Mouse (Mus musculus) gastrocnemius, postnatal 10 days (tissue): Measurements from ENCODE around the gene Adamts9. TPM values are rescaled to one million over a fixed set of nuclear protein-coding genes. Genes with fewer than 3 reads are reported as not detected.

Experiments
- DNase-seq: peaks from one replicate; pipeline ENCODE4 v3.0.0; 2021; ENCODE audit warnings: mixed read lengths
- total RNA-seq, 2 experiments: library from RNA; stranded (reverse); gene quantifications; 2 replicates each; pipeline ENCODE4 v1.2.3; 2021

Gene Adamts9
- total RNA-seq, 2 experiments from 2014 or later, result 17.8 to 27.5 TPM

DNA sequence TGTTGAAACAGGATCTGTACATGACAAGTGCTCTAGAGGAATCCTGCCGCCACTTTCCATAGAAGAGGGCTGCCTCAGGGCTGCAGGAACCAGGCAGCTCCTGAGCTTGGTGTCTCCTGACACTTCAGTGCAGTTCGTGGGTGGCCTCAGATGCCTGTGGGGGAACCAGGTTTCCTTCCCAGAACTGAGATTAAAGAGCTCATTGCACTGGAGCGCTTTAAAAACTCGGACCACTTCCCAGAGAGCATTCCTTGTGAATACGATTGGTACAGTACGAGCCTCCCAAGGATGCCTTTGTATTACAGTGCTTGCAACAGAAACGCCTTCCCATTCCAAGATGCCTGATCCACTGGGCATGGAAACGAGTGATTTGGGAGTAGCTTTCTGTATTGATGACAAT lies 18.8 kb downstream of the Adamts9 start:
- DNase-seq, result no peak

DNA sequence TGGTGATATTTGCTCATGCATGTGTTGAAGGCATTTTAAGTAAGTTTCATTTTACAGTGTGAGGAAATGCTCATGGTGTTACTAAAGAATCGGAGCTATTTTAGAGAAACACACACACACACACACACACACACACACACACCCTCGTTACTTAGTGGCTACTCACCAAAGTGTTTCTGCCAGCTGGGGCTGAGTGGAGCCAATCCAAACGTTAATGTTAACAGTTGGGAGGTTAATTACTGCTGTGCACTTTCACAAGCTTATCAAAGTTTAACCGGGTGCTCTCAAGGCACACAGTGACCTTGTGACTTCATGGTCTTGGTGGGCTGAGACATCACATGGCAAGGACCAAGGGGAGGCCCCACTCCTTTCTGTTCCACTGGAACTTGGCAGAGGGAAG lies 21.4 kb downstream of the Adamts9 start:
- DNase-seq, result no peak

- DNase-seq, result no peak
These were observed 22.2 kb downstream of the Adamts9 start for GRCm38 (mm10) chr6:92920938-92921689.

DNA sequence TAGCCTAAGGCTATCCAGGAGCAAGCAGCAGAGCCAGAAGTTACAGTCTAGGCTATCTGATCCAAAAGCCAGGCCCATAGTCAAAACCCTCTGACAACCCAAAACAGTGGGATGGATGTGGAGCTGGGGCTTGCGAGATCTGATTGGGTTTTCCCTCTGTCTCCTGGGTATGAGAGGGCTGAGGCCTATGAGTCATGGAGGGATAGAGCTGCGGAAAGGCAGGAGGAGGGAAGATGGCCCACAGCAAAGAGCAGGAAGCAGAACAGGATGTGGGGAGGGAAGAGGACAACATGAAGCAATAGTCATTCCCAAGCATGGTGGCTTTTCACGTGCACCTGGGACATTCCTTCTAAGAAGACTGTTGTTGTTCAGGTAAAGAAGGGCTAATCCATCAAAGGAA lies 32.7 kb downstream of the Adamts9 start:
- no peak for DNase-seq

DNA sequence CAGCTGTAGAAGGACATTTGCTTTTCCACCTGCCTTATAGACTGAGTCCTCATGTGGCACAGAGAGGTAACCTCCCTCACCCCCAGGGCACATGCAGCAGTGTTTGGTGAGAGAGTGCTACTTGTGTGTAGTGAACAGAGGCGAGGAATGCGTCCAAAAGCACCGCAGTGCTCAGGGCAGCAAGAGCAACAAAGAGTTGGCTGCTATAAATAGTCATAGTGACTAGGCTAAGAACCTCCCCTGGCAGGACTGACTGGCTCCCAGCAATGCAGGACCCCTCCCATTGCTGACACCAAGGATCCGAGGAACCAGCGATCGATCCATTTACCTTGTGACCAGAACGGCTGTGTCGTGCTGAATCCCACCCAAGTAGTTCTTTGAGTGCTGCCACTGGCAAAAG lies 33.9 kb downstream of the Adamts9 start:
- DNase-seq, result peak; percentile 5

GRCm38 (mm10) chr6:92905922-92906321 lies 37.4 kb downstream of the Adamts9 start:
- DNase-seq, result peak; percentile 14

DNA sequence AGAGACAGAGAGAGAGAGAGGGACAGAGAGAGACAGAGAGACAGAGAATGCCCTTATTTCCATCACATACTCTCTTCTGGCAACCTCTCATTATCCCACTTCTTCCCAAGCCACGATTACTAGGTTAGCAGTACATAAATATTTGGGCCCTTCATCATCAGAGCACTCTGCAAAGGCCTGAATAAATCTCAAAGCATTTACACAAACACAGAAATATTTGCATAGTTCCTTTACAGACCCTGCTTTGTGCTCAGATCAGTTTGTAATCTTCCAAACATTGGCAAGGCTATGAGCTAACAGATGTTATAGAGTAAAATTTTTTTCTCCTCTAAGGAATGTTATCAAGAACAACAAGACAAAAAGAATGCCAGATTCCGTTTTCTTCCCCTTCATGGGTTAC lies 38.8 kb downstream of the Adamts9 start:
- DNase-seq, result no peak

DNA sequence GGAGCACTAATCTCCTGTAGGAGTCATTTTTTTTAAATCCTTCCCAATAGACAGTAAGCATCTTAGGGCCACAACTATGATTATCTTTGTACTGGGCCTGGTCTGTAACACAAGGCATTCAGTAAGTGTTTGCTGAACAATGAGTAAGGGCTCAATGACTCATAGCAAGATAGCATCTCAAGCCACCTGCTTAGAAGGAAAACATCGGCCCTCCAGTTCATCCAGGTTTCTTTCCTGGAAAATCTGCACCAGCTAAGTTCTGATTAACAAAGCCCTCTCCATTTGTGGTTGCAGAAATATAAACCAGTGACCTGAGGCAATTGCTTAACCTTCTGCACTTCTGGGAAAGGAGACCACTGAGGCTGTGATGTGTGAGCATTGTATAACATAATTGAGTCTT lies 39.3 kb downstream of the Adamts9 start:
- DNase-seq, result no peak

DNA sequence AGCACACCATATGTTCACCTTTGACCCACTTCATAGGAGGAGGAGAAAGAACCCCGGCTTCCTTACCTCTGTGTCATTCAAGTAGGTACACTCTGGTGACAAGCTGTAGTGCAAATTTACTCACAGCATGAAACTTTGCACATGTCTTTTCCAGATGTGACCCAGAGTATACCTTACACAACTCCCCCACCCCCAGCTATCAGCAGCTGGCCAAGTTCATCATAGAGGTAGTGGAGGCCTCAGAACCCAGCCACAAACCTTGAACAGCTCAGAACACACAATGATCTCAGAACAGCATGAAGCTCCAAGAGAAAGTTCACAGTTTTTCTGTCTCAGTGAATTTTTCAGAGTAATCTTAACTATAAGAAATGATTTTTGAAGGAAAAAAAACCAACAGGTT lies 51.8 kb downstream of the Adamts9 start:
- no peak for DNase-seq

DNA sequence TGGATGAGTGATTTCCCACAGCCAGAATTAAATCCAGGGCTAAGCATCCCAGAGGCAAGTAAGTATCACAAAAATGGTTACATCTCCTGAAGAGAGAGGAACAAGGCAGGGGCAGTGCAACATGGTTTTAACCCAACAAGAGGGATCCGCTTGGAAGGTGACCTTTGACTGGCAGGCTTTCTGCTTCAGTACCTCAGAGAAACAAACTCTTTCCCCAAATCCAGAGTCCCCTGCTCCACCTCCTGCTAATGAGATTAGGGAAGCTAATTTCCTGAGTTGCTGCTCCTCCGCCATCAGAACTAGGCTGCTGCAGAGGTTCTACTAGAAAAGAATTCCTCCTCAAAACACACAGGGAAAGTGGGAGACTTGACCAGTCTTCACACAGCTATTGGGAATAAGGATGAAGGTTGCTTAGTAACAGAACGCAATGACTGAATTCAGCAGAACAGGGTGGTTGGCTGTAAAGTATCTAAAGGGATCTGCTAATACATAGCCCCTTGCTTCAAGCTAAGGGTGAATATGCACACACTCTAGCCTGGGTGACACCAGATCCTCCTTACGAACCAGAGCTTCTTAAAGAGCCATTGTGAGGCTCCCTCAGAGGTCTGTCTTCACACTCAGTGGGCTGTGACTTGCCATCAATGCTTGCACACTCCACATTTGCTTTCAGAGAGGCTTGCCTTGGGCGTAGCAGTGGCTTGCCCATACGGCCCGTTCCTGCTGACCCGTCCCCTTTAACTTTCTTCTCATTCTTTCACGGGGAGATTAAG lies 60.0 kb downstream of the Adamts9 start:
- DNase-seq, result no peak

- DNase-seq, result no peak
These were observed 60.8 kb downstream of the Adamts9 start for GRCm38 (mm10) chr6:92882446-92882845.

DNA sequence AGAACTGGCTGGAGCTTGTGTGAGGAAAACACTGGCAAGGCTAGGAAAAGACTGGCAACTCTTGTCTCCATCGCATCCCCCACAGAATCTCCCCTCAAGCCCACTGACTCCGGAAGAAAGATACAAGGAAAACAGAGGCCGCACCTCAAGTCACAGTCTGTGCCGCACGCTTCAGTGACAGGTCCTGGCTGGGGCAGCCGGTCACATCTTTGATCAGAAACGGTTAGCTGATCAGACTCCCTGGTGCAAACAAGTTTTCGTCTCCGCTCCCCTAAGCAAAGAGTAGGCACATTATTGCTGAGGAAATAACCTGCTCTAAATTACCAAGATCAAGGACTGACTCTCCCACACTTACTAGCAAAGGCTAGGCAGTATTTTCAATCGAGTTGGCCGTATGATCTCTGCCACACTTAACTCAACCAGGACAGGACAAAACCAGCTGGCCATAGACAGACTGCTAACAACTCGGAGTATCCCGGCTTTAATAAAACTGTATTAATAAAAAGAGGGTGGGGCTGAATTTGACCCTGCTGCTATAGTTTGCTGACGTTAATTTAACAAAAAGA lies 63.5 kb downstream of the Adamts9 start:
- DNase-seq, result no peak

GRCm38 (mm10) chr6:92878771-92879170 lies 64.5 kb downstream of the Adamts9 start:
- no peak for DNase-seq

DNA sequence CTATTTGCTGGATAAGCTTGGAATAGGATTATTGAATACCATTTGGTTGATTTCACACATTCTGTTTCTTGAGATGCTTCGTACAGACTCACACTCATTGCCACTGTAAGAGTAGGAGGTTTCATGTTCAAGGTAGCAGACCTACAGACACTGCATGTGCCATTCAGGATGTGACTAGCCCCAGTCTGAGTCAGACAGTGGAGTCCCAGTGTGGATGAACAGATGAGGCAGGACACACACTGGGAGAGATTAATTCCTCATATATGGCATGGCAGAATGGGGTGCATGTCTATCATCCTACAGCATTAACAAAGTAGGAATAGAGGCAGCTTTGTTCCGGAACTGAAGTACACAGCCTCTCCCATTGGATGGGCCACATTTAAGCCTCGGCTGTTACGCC lies 66.1 kb downstream of the Adamts9 start:
- no peak for DNase-seq

DNA sequence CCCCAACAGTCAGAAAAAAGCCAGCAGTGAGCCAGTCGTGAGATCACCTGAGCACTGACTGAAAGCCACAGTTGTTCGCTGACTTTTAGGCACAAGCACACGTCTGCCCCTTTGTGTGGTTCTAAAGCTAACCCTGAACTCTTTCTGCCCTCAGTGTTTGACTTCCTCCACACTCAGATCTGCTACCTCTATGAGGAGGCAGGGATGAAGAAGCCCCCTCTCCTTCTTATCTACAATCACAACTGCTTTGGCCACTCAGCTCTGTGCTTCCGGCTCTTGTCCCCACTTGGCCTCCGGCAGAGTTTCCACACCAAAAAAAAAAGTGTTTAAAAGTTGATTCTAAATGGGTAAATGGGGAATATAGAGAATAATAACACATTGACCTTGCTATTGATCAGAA lies 67.2 kb downstream of the Adamts9 start:
- no peak for DNase-seq

DNA sequence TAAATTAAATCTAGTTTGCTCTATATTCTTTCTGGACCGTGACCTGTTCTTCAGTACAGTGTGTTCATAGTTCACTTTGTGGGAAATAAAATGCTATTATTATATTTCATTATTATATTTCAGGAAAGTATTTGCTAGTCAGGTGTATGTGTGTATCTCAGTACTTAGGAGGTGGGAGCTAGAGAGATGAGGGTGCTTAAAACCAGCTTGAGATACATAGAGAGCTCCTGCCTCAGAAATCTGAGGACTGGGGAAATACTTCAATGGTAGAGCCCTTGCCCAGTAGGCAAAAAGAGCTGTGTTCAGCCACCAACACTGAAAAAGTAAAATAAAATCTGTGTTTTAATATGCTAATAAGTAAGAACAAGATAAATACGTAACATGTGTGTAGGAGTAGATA lies 68.0 kb downstream of the Adamts9 start:
- DNase-seq, result no peak

- no peak for DNase-seq
These were observed 68.4 kb downstream of the Adamts9 start for GRCm38 (mm10) chr6:92874854-92875253.

DNA sequence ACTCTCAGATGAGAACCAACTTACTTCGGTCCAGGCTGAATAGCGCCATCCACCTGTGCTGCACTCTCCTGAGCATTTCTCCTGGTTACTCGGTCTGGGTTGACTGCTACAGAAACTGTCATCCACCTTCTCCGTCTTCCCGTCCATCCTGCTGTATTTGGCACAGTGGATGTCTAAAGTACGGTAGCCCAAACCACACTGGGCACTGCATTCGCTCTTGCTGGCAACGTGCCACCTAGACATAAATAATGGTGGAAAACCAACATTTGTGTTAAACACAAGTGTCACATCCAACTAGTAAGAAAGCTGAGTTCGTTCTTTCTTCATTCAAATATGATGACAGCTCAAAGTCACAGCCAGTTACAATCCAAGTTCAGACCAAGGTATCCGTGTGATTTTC lies 70.5 kb downstream of the Adamts9 start:
- DNase-seq, result no peak

DNA sequence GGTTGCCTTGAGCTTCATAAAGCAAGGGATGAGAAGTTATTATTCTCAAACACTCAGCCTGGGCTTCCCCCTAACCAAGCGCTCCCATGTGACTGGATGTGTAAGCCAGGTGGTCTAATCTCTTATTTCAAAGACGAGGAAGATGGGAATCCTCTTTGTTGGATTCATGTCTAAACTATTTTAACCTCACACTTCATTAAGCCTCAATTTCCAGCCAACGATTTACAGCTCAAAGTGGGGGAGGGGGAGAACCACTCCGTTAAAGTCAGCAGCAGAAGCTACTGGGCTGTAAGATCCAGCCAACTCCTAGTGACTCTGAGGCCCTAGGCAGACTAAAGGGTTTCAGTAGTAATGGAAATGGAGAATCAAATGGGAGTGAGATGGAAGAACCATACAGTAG lies 71.5 kb downstream of the Adamts9 start:
- no peak for DNase-seq

DNA sequence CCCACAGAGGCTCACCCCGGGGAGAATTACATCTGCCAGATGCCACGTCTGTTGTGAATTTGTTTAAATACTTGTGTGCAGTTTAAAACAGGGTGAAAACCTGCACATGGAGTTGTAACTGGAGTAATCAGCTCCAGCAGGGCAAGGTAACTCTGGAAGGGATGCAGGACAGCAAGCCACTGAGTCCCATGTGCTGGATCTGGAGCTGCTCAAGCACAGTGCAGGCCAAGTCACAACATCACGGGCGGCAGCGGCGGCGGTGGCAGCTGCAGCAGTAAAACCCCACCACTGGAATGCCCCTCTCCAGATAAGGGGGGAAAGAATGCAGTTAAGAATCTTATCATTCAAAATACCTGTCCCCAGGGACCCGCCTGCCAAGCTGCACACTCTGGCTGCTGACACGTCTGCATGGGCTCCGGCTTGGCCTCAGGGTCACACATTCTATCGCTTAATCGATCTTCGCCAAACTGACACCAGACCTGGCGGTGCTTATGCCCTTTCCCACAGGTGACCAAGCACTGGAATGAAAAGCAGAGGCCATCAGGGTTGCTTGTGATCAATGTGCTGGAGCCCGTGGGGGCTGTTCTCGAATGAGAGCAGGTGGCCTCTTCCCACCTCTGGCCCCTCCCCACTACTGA lies 73.6 kb downstream of the Adamts9 start:
- peak; percentile 19 for DNase-seq

DNA sequence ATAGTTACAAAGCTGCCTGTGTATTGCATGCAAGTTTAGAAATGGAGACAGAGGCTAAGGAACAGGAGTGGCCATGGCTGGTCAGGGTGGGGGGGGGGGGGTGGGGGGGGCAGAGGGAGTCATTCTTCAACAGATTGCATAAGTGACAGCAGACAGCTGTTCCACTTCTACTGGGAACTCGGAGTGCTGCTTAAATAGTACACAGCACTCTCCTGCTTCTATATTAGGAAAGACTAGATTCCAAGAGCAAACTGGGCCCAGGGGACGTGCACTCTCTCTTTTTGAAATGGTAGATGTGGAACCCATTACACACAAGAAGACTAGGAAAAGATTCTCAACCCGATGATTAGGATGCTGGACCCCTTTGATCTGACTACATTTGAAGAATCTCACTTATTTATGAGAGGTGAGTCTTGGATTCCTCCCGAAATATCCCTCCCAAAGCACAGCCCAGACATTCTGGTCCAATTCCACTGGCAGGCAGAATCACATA lies 74.2 kb downstream of the Adamts9 start, which contains the start of gene Gm15737:
Gm15737 (plus strand) TSS at position 269 of the 493 bp plus-strand sequence.
- DNase-seq, result peak; percentile 23

DNA sequence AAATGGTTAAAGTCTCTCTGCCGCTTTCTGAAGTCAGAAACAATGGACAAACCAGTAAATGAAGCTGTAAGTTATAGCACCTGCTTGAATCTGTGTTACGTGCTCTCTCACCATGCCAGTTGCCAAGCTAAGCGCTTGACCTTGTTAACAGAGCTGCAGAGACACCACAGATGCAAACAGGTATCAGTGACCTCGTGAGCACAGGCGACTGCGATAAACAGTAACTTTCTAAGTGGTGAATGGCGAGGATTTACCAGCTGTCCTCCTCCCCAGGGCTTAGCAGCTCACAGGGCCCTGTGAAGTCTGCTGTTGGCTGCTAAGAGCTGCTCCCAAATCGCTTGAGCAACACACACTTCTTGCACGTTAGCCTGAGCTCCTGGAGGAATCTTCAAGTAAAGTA lies 80.7 kb downstream of the Adamts9 start:
- no peak for DNase-seq
